ENCODE assay signal across 8 mouse cellular contexts in the genomic region with DNA sequence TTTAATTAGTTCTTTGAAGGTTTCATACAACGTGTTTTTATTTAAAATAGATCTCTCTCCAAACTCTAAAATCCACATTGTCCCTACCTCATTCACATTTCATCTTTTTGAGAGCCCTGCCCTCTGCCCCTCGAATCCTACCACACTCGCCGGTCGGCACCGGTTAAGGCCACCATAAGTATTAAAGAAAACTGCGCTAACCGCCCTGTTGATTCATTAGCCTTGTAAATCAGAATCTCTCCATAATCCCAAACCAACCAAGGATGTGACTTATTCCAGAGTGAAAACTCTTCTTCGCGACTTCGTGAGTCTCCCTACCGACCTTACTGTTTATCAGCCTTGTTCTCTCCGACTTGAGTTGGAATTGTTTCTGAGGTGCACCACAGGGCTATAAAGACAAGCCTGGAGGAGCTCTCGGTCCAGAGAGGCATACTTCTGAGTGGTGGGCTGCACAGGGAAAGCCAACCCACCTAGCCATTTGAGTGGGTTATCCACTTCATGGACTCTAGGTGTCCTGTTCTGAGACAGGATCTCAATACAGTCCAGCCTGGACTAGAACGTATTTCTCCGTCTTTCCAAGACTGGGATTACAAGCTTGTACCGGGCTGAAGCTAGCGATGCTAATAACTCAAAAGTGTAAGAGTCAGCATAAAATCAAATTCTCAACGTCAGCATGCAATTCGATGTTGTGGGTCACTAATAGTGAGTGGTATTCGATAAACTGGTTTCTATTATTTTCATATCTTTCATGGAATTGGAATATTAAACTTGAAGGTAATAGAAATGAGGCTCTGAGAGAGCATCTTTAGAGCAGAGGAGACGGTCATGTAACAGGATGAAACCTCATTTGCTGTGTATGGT. TPM values are rescaled to one million over a fixed set of nuclear protein-coding genes. Genes with fewer than 3 reads are reported as not detected.
DNase-seq lines count a peak whose midpoint lies in the region; ATAC-seq and TF ChIP-seq lines count a peak whose summit lies in the region.

No protein-coding gene starts in this region.

- no peak for TF ChIP-seq CTCF in spleen, adult 2 months (IDR thresholded peaks at IDR 0.05; ENCODE audit: extremely low read depth, insufficient read depth, insufficient read length, insufficient replicate concordance)
- no peak for TF ChIP-seq CTCF in heart, postnatal 0 days (IDR thresholded peaks at IDR 0.05; ENCODE audit: low read depth)

- TF ChIP-seq EP300 in heart, postnatal 0 days (IDR thresholded peaks at IDR 0.05; ENCODE audit: low read depth) = no peak

- 38% methylated on average over 22 of the region's 22 CpGs for WGBS in spleen, adult 2 months
- 29% methylated on average over 22 of the region's 22 CpGs for WGBS in heart, postnatal 0 days

- no peaks in the 10 kb centered on the region for H3K9me3 ChIP-seq in heart, postnatal 0 days (replicated peaks; ENCODE audit: control insufficient read depth, low read length)

- no peak for TF ChIP-seq POLR2A in spleen, adult 2 months (IDR thresholded peaks at IDR 0.05; ENCODE audit: low read depth, low read length)

- H3K4me2 ChIP-seq in heart, postnatal 0 days (ENCODE audit: low read depth, low read length) = peak overlapping the region; percentile 86

- peak overlapping the region; percentile 92 for H3K4me3 ChIP-seq in spleen, adult 2 months (ENCODE audit: extremely low read depth, insufficient read depth, insufficient read length)
- peak overlapping the region; percentile 96 for H3K4me3 ChIP-seq in heart, postnatal 0 days (ENCODE audit: low read depth, low read length)

- no peak for ATAC-seq in heart, postnatal 0 days (ENCODE audit: insufficient read depth, low read depth)
- 0 out of 2 replicates have a peak, but pooled peaks have one; percentile 6 for ATAC-seq in megakaryocyte, adult 5-6 weeks (ENCODE audit: poor library complexity, severe bottlenecking)

- H3K36me3 ChIP-seq in spleen, adult 2 months (ENCODE audit: control insufficient read depth, insufficient read depth, low read length) = peaks cover 7% of the 10 kb centered on the region
- H3K36me3 ChIP-seq in heart, postnatal 0 days (replicated peaks; ENCODE audit: control insufficient read depth, insufficient read depth, low read length) = peaks cover 29% of the 10 kb centered on the region

- peak overlapping the region; percentile 97 for H3K9ac ChIP-seq in heart, postnatal 0 days (replicated peaks; ENCODE audit: low read depth, low read length)

- H3K4me1 ChIP-seq in spleen, adult 2 months (ENCODE audit: control insufficient read depth, insufficient read depth, insufficient read length) = no peaks in the 10 kb centered on the region; the same call in 1 of the 2 replicates
- 0 out of 2 replicates have a peak, but pooled peaks cover 6% of the 10 kb centered on the region for H3K4me1 ChIP-seq in heart, postnatal 0 days (ENCODE audit: control insufficient read depth, insufficient read depth)

- intact Hi-C loops in left cerebral cortex, postnatal 4 days (cut with DNase I) = no loop called here

- H3K27ac ChIP-seq in spleen, adult 2 months (ENCODE audit: insufficient read depth, low read length) = no peak overlapping the region
- no peak overlapping the region for H3K27ac ChIP-seq in heart, postnatal 0 days (ENCODE audit: low read depth)

- H3K27me3 ChIP-seq in spleen, adult 2 months (ENCODE audit: control insufficient read depth, insufficient read depth, low read length) = no peaks in the 10 kb centered on the region
- no peaks in the 10 kb centered on the region for H3K27me3 ChIP-seq in heart, postnatal 0 days (ENCODE audit: control insufficient read depth, insufficient read depth, low read length)

- peak; percentile 27 for DNase-seq in adrenal gland, postnatal 10 days
- no peak for DNase-seq in adrenal gland, postnatal 4 days (ENCODE audit: low spot score in 2 of 2)
- no peak for DNase-seq in spleen, adult 2 months (ENCODE audit: low read depth in 1 of 2, low spot score in 2 of 2)
- no peak for DNase-seq in spleen, adult 18-20 months
- no peak for DNase-seq in heart, postnatal 0 days (ENCODE audit: low spot score)
- no peak for DNase-seq in left cerebral cortex, postnatal 4 days
- no peak for DNase-seq in left cerebral cortex, adult 8-10 months (ENCODE audit: low spot score in 2 of 2)

RNA-seq across cellular contexts. Expression of a gene that starts 0.6 kb away (rescaled TPM):
- total RNA-seq in adrenal gland, postnatal 10 days (2021) = 10 to 100 TPM; 48.6 to 52.9 TPM
- 10 to 100 TPM; 54.5 to 58.7 TPM for total RNA-seq in adrenal gland, postnatal 4 days (2021)
- polyA plus RNA-seq in spleen, adult 2 months (2012; rRNA removed) = 11.4 and 11.8 TPM in 2 replicates
- 14.7 and 47.1 TPM in 2 replicates for total RNA-seq in heart, postnatal 0 days (2014; rRNA removed; ENCODE audit: low replicate concordance)
- 19.3 TPM in 2 replicates for polyA plus RNA-seq in heart, postnatal 0 days (2015; fragmentation: Nextera tagmentation; extraction: Ambion mirVana)
- 48.1 and 59.7 TPM in 2 replicates for total RNA-seq in megakaryocyte, adult 5-6 weeks (2015)
- total RNA-seq in megakaryocyte, adult 5-6 weeks (2017) = 70.6 and 82.9 TPM in 2 replicates
- total RNA-seq in left cerebral cortex, postnatal 4 days (2021) = 10 to 100 TPM; 61.4 to 64.7 TPM
- total RNA-seq in left cerebral cortex, adult 8-10 months (2022) = 10 to 100 TPM; 39.6 to 46.5 (median 44.0) TPM

RNA-seq across cellular contexts. Expression of a gene that starts 27.8 kb away (rescaled TPM):
- total RNA-seq in adrenal gland, postnatal 10 days (2021) = 10 to 100 TPM; 22.9 to 23.8 TPM
- total RNA-seq in adrenal gland, postnatal 4 days (2021) = 10 to 100 TPM; 33.9 to 34.4 TPM
- polyA plus RNA-seq in spleen, adult 2 months (2012; rRNA removed) = 2.8 and 5.5 TPM in 2 replicates
- total RNA-seq in heart, postnatal 0 days (2014; rRNA removed; ENCODE audit: low replicate concordance) = 12.5 and 16.0 TPM in 2 replicates
- 9.8 and 10.7 TPM in 2 replicates for polyA plus RNA-seq in heart, postnatal 0 days (2015; fragmentation: Nextera tagmentation; extraction: Ambion mirVana)
- 16.8 and 17.0 TPM in 2 replicates for total RNA-seq in megakaryocyte, adult 5-6 weeks (2015)
- 19.0 and 30.9 TPM in 2 replicates for total RNA-seq in megakaryocyte, adult 5-6 weeks (2017)
- total RNA-seq in left cerebral cortex, postnatal 4 days (2021) = 10 to 100 TPM; 21.7 to 24.4 TPM
- total RNA-seq in left cerebral cortex, adult 8-10 months (2022) = 10 to 100 TPM; 18.1 to 22.0 (median 19.1) TPM

RNA-seq across cellular contexts. Expression of a gene that starts 38.3 kb away (rescaled TPM):
- total RNA-seq in adrenal gland, postnatal 10 days (2021) = 10 to 100 TPM; 19.3 to 20.0 TPM
- 10 to 100 TPM; 19.8 to 21.2 TPM for total RNA-seq in adrenal gland, postnatal 4 days (2021)
- polyA plus RNA-seq in spleen, adult 2 months (2012; rRNA removed) = 4.5 and 5.0 TPM in 2 replicates
- 2.4 and 3.4 TPM in 2 replicates for total RNA-seq in heart, postnatal 0 days (2014; rRNA removed; ENCODE audit: low replicate concordance)
- 6.1 and 7.0 TPM in 2 replicates for polyA plus RNA-seq in heart, postnatal 0 days (2015; fragmentation: Nextera tagmentation; extraction: Ambion mirVana)
- total RNA-seq in megakaryocyte, adult 5-6 weeks (2015) = 84.7 and 84.8 TPM in 2 replicates
- 59.4 and 67.0 TPM in 2 replicates for total RNA-seq in megakaryocyte, adult 5-6 weeks (2017)
- 10 to 100 TPM; 23.4 to 26.1 TPM for total RNA-seq in left cerebral cortex, postnatal 4 days (2021)
- 10 to 100 TPM; 23.2 to 26.1 (median 25.1) TPM for total RNA-seq in left cerebral cortex, adult 8-10 months (2022)

RNA-seq across cellular contexts. Expression of a gene that starts 38.4 kb away (rescaled TPM):
- total RNA-seq in adrenal gland, postnatal 10 days (2021) = 10 to 100 TPM; 29.1 to 30.1 TPM
- total RNA-seq in adrenal gland, postnatal 4 days (2021) = 10 to 100 TPM; 44.9 to 50.0 TPM
- polyA plus RNA-seq in spleen, adult 2 months (2012; rRNA removed) = 28.2 and 38.1 TPM in 2 replicates
- total RNA-seq in heart, postnatal 0 days (2014; rRNA removed; ENCODE audit: low replicate concordance) = 3.8 and 8.2 TPM in 2 replicates
- polyA plus RNA-seq in heart, postnatal 0 days (2015; fragmentation: Nextera tagmentation; extraction: Ambion mirVana) = 43.4 and 49.7 TPM in 2 replicates
- total RNA-seq in megakaryocyte, adult 5-6 weeks (2015) = 145 and 151 TPM in 2 replicates
- total RNA-seq in megakaryocyte, adult 5-6 weeks (2017) = 55.1 and 81.9 TPM in 2 replicates
- 10 to 100 TPM; 87.2 to 92.2 TPM for total RNA-seq in left cerebral cortex, postnatal 4 days (2021)
- total RNA-seq in left cerebral cortex, adult 8-10 months (2022) = 10 to 100 TPM; 53.2 to 61.1 (median 58.7) TPM
